Mouse (Mus musculus) megakaryocyte, embryonic 14.5 days (primary cell): ENCODE results near the gene Gstcd. TPM values are rescaled to one million over a fixed set of nuclear protein-coding genes. Genes with fewer than 3 reads are reported as not detected.

Experiments
- H3K27me3 ChIP-seq: replicated peaks from 2 replicates; pipeline ENCODE3; 2012; ENCODE audit warnings: inconsistent platforms
- H3K36me3 ChIP-seq: replicated peaks from 2 replicates; pipeline ENCODE3; 2012; ENCODE audit warnings: low read length, inconsistent platforms, mixed read lengths
- H3K4me1 ChIP-seq: 2 replicates; pipeline ENCODE4 v1.6.1; 2012; ENCODE audit warnings: inconsistent platforms
- H3K4me3 ChIP-seq: replicated peaks from 2 replicates; pipeline ENCODE3; 2012; ENCODE audit warnings: moderate library complexity, mild to moderate bottlenecking, inconsistent platforms
- H3K9me3 ChIP-seq: 2 replicates; pipeline ENCODE4 v1.6.1; 2012; ENCODE audit warnings: inconsistent platforms
- FLI1 ChIP-seq: IDR thresholded peaks from 2 replicates; pipeline ENCODE4 v1.6.1; 2012; ENCODE audit warnings: low read length, inconsistent platforms, mixed read lengths
- GATA1 ChIP-seq: IDR thresholded peaks from 3 replicates; pipeline ENCODE4 v1.6.1; 2012; ENCODE audit warnings: mixed read lengths, low read length, inconsistent platforms, borderline replicate concordance
- polyA plus RNA-seq: library from polyadenylated mRNA; stranded (reverse); fragments of >175 nt; gene quantifications from 2 replicates; pipeline ENCODE4 v1.2.3, GENCODE M21; 2012; ENCODE audit warnings: low replicate concordance; ENCODE audit not compliant: insufficient read depth

Gene Gstcd
- polyA plus RNA-seq, 1 experiment = 3.7 TPM

- Histone ChIP-seq H3K4me1 (peaks cover 19% of the 10 kb centered on the region), H3K4me3 (no peak overlapping the region), H3K36me3 (no peaks in the 10 kb centered on the region), H3K9me3 (no peaks in the 10 kb centered on the region), H3K27me3 (peaks cover 49% of the 10 kb centered on the region)
- TF ChIP-seq FLI1 (no peak), GATA1 (no peak)
Measured at GRCm38 (mm10) chr3:132945669-132946068, 146.2 kb downstream of the Gstcd start.

GRCm38 (mm10) chr3:132944609-132945008 lies 147.2 kb downstream of the Gstcd start:
- Histone ChIP-seq H3K9me3 (no peaks in the 10 kb centered on the region), H3K4me1 (peaks cover 10% of the 10 kb centered on the region), H3K36me3 (no peaks in the 10 kb centered on the region), H3K4me3 (no peak overlapping the region), H3K27me3 (peaks cover 42% of the 10 kb centered on the region)
- no peak for TF ChIP-seq GATA1
- TF ChIP-seq FLI1 = no peak

- no peak overlapping the region for H3K4me3 ChIP-seq
- TF ChIP-seq GATA1 = no peak
- TF ChIP-seq FLI1 = no peak
- H3K9me3 ChIP-seq = no peaks in the 10 kb centered on the region
- no peaks in the 10 kb centered on the region for H3K36me3 ChIP-seq
- H3K27me3 ChIP-seq = peaks cover 38% of the 10 kb centered on the region
- peaks cover 6% of the 10 kb centered on the region for H3K4me1 ChIP-seq
Measured at GRCm38 (mm10) chr3:132944193-132944592, 147.6 kb downstream of the Gstcd start.

GRCm38 (mm10) chr3:132942778-132943177 lies 149.1 kb downstream of the Gstcd start:
- Histone ChIP-seq H3K36me3 (no peaks in the 10 kb centered on the region), H3K4me3 (no peak overlapping the region), H3K4me1 (peaks cover 4% of the 10 kb centered on the region; the same call in 1 of the 2 replicates), H3K27me3 (peaks cover 25% of the 10 kb centered on the region), H3K9me3 (no peaks in the 10 kb centered on the region)
- TF ChIP-seq FLI1 (no peak), GATA1 (no peak)

- no peak overlapping the region for H3K4me3 ChIP-seq
- peaks cover 10% of the 10 kb centered on the region for H3K27me3 ChIP-seq
- no peaks in the 10 kb centered on the region for H3K36me3 ChIP-seq
- no peak for TF ChIP-seq FLI1
- no peak for TF ChIP-seq GATA1
- H3K4me1 ChIP-seq = no peaks in the 10 kb centered on the region
- no peaks in the 10 kb centered on the region for H3K9me3 ChIP-seq
Measured at GRCm38 (mm10) chr3:132940181-132940990, 151.4 kb downstream of the Gstcd start.

- Histone ChIP-seq H3K36me3 (no peaks in the 10 kb centered on the region), H3K4me1 (no peaks in the 10 kb centered on the region)
- TF ChIP-seq GATA1 = no peak
- no peak for TF ChIP-seq FLI1
Measured at GRCm38 (mm10) chr3:132939006-132939405, 152.8 kb downstream of the Gstcd start.

GRCm38 (mm10) chr3:132934649-132935048 lies 157.2 kb downstream of the Gstcd start:
- no peaks in the 10 kb centered on the region for H3K36me3 ChIP-seq
- no peak overlapping the region for H3K4me3 ChIP-seq
- no peaks in the 10 kb centered on the region for H3K9me3 ChIP-seq
- H3K27me3 ChIP-seq = no peaks in the 10 kb centered on the region
- TF ChIP-seq GATA1 = no peak
- TF ChIP-seq FLI1 = no peak
- H3K4me1 ChIP-seq = no peaks in the 10 kb centered on the region; the same call in 1 of the 2 replicates

More at GRCm38 (mm10) chr3:132939006-132939405, 152.8 kb downstream of the Gstcd start:
- no peak overlapping the region for H3K4me3 ChIP-seq
- H3K27me3 ChIP-seq = peaks cover 8% of the 10 kb centered on the region
- no peaks in the 10 kb centered on the region for H3K9me3 ChIP-seq

Other genes starting within 250 kb of the Gstcd start
- not detected in 2 replicates for gene Npnt, start 141.7 kb downstream of the Gstcd start, polyA plus RNA-seq
- 2.5 TPM in 1 of 2 replicates, not detected in the other for gene Ints12, start 193 bp downstream of the Gstcd start, polyA plus RNA-seq
- 0.25 TPM in 1 of 2 replicates, not detected in the other for gene Arhgef38, start 142.9 kb upstream of the Gstcd start, polyA plus RNA-seq
- 11.2 and 18.5 TPM in 2 replicates for gene Ppa2, start 218.1 kb upstream of the Gstcd start, polyA plus RNA-seq